Mouse (Mus musculus): ENCODE results near the gene Dbx2. TPM values are rescaled to one million over a fixed set of nuclear protein-coding genes. Genes with fewer than 3 reads are reported as not detected.
A peak's percentile ranks its signal among the peaks of the same experiment; 100 is the strongest.

The Dbx2 gene
- polyA plus RNA-seq (2016; fragmentation: Nextera tagmentation; extraction: Ambion mirVana): 0.60 and 0.95 TPM in 2 replicates

DNA sequence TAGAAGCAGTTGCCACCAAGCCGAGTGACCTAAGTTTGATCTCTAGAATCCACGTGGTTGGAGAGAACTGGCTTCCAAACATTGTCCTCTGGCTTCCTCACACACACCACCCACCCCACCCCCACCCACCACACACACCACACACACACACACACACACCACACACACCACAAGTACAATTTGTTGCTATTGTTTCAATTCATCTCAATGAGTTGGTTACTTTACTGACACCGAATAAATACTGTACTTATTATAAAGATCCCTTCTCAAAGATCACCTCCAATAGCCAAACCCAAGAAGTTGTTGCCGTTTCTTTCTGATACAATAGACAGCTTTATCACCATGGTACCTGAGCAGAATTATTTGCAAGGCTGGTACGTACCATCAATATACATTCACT is at the start of gene Dbx2:
Gene Dbx2, minus strand, starts transcription at position 101 of the 400 bp plus-strand sequence.
- no peak for ATAC-seq (ENCODE audit: low FRiP score)
- H3K27me3 ChIP-seq: peaks cover 46% of the 10 kb centered on the region
- H3K4me1 ChIP-seq: peaks cover 25% of the 10 kb centered on the region
- H3K36me3 ChIP-seq (replicated peaks): no peaks in the 10 kb centered on the region
- no peaks in the 10 kb centered on the region for H3K9me3 ChIP-seq
- H3K4me3 ChIP-seq (replicated peaks): peak within 1 kb of the TSS; percentile 39
- H3K27ac ChIP-seq: no peak within 1 kb of the TSS
- no peak within 1 kb of the TSS for H3K9ac ChIP-seq
- H3K4me2 ChIP-seq: peak within 1 kb of the TSS; percentile 72
- WGBS: 78% methylated on average over 5 of the region's 5 CpGs

DNA sequence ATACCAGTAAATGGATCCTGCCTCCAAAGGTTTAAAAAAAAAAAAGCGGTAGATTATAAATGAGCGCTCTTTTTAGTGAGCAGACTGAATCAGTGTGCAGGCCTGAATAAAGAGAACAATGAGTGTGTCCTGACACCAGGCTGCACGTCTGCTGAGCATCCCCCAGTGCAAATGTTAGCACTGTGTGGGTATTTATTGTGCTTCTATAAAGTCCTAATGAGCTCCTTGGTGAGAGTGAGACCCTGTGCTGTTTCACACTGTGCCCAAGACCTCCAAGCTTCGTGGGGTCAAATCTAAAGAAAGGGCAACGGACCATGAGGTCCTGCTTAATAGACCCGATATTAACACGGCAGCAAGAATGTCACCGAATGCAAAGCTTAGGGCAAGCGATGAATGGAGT is 46.4 kb upstream of the Dbx2 start:
- Histone ChIP-seq H3K4me1 (peaks cover 21% of the 10 kb centered on the region), H3K9me3 (no peaks in the 10 kb centered on the region), H3K9ac (no peak overlapping the region), H3K27ac (no peak overlapping the region), H3K4me2 (0 out of 2 replicates have a peak overlapping the region, but pooled peaks have one; percentile 15), H3K27me3 (peaks cover 52% of the 10 kb centered on the region), H3K4me3 (replicated peaks) (no peak overlapping the region), H3K36me3 (replicated peaks) (no peaks in the 10 kb centered on the region)
- WGBS: 10% methylated on average over 9 of the region's 9 CpGs
- peak; percentile 65 for ATAC-seq (ENCODE audit: low FRiP score)

DNA sequence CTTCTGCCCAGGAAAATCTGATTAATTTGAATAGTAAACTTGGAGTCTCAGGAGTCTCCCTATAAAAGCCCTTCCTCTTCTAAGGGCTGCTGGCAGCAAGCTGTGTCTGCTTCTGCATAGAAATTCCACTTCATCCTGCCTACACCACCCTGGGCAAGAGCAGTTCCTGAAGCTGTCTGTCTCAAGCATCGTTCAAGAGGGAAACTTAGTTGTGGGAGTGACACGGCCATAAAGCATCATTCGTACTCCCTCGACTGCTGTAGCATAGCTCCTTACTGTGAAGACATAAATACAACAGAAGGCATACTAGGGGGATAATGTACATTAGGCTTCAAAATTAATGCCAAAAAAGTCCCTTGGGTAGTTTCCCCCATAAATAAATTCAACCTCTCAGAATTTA is 45.8 kb upstream of the Dbx2 start:
- H3K4me1 ChIP-seq: peaks cover 21% of the 10 kb centered on the region
- H3K9ac ChIP-seq: no peak overlapping the region
- H3K9me3 ChIP-seq: no peaks in the 10 kb centered on the region
- no peak overlapping the region for H3K4me3 ChIP-seq (replicated peaks)
- no peak overlapping the region for H3K27ac ChIP-seq
- peak overlapping the region; percentile 15; the same call in 1 of the 2 replicates for H3K4me2 ChIP-seq
- peaks cover 52% of the 10 kb centered on the region for H3K27me3 ChIP-seq
- H3K36me3 ChIP-seq (replicated peaks): no peaks in the 10 kb centered on the region
- ATAC-seq (ENCODE audit: low FRiP score): peak; percentile 20; the same call in 1 of the 2 replicates
- 8% methylated on average over 4 of the region's 4 CpGs for WGBS

DNA sequence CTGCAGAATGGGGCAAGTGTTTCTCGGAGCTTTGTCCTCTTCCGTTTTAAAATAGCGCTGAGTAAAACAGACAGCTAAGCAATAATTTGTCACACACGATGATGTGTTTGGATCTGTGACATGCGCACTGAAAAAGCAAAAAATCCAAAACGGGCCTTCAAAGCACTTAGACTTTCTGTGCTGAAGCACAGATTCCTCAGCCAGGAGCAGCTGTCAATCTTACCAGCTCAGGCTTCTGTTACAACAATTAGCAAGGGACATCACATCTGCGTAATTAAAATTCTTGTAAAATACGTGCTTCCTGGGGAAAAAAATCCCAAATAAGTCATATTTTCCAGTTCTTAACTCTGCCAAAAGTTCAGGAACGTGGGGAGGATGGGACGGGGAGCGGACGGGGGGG is 43.6 kb upstream of the Dbx2 start:
- Histone ChIP-seq H3K27me3 (peaks cover 58% of the 10 kb centered on the region), H3K4me3 (replicated peaks) (no peak overlapping the region)
- 66% methylated on average over 12 of the region's 12 CpGs for WGBS

DNA sequence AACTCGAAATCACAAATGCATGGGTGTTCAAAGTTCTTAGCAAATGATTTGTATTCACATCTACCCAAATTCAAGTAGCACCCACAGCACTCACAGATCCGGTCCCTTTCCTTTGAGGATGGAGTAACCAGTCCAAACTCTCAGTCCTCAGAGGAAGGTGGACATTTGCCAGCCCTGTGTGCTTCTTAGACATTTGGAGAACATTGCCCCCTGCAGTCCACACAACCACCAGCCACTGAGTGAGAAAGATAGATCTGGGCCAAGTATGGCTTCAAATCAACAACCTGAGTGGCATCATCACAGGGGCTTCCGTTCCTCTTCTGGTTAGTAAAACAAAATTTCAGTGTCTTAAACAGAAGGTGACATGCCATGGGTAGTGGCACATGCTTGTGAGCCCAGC is 38.0 kb upstream of the Dbx2 start:
- ATAC-seq (ENCODE audit: low FRiP score): no peak
- no peaks in the 10 kb centered on the region for H3K9me3 ChIP-seq
- no peak overlapping the region for H3K4me3 ChIP-seq (replicated peaks)
- H3K9ac ChIP-seq: no peak overlapping the region
- H3K4me2 ChIP-seq: no peak overlapping the region
- H3K27ac ChIP-seq: no peak overlapping the region
- 93% methylated on average over 3 of the region's 3 CpGs for WGBS
- H3K27me3 ChIP-seq: peaks cover 39% of the 10 kb centered on the region
- peaks cover 11% of the 10 kb centered on the region for H3K4me1 ChIP-seq
- H3K36me3 ChIP-seq (replicated peaks): no peaks in the 10 kb centered on the region

More for the DNA sequence above, 43.6 kb upstream of the Dbx2 start:
- ATAC-seq (ENCODE audit: low FRiP score): no peak
- Histone ChIP-seq H3K9me3 (no peaks in the 10 kb centered on the region), H3K4me1 (peaks cover 21% of the 10 kb centered on the region), H3K36me3 (replicated peaks) (no peaks in the 10 kb centered on the region), H3K4me2 (no peak overlapping the region), H3K27ac (no peak overlapping the region), H3K9ac (no peak overlapping the region; the same call in 1 of the 2 replicates)

DNA sequence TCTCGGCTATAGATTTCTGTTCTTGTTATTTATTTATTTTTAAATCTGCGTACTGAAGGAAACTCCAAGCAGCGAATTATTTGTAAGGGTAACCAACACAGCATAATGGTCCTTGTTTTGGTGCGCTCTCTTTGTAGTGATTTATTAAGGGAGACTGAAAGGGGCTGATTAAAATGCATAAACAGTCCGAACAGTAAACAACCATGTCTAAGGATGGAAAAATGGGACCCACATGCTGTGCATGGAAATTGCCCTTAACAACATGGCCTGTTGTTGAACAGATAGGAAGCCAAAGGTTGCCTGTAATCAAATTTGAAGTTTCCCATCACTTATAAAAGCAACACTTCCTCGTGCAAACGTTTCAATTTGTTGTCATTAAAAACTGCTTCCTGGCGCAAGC is 35.8 kb upstream of the Dbx2 start:
- Histone ChIP-seq H3K4me3 (replicated peaks) (no peak overlapping the region), H3K4me2 (peak overlapping the region; percentile 8; the same call in 1 of the 2 replicates), H3K27ac (no peak overlapping the region), H3K4me1 (peaks cover 11% of the 10 kb centered on the region), H3K9me3 (no peaks in the 10 kb centered on the region), H3K9ac (no peak overlapping the region), H3K27me3 (peaks cover 30% of the 10 kb centered on the region), H3K36me3 (replicated peaks) (no peaks in the 10 kb centered on the region)
- 27% methylated on average over 8 of the region's 8 CpGs for WGBS
- ATAC-seq (ENCODE audit: low FRiP score): no peak

DNA sequence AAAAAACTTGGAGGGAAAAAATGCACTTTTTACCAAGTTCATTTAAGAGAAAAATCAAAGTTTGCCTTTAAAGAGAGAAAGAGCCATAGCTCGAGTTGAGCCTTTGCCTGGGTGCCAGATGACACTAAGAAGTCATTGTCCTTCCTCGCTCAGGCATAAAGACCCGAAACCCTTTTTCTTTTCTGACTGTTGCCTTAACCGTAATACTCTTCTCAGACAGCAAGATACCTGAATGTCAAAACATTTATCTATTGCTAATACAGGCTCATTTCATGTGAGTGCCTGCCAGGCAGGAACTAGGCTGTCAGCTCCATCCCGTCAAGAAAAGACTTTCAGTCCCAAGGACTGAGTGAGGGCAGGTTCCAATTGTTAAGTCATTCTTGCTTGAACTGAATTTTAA is 35.4 kb upstream of the Dbx2 start:
- H3K4me3 ChIP-seq (replicated peaks): no peak overlapping the region
- peaks cover 28% of the 10 kb centered on the region for H3K27me3 ChIP-seq
- 0 out of 2 replicates have a peak overlapping the region, but pooled peaks have one; percentile 8 for H3K4me2 ChIP-seq
- no peaks in the 10 kb centered on the region for H3K9me3 ChIP-seq
- WGBS: 7% methylated on average over 5 of the region's 5 CpGs
- H3K27ac ChIP-seq: no peak overlapping the region
- H3K4me1 ChIP-seq: peaks cover 11% of the 10 kb centered on the region
- H3K9ac ChIP-seq: no peak overlapping the region
- no peaks in the 10 kb centered on the region for H3K36me3 ChIP-seq (replicated peaks)
- no peak for ATAC-seq (ENCODE audit: low FRiP score)

DNA sequence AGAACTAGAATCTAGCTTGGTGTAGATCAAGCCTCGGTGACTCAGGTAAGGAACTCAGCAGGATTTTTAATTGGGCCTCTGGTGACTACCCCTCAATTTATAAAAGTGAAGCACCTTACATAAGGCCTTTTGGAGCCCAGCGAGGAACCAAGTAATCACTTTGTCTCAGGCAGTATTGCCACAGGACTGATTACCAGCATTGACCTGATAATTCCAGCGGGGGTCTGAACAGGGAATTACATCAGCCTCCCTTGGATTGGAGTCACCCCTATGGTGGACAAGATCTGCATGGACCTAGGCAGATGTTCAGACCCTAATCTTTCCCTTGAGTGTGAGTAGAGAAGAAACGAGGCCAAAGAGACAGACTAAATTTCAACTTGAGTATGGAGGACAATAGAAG is 26.9 kb upstream of the Dbx2 start:
- 88% methylated on average over 4 of the region's 4 CpGs for WGBS
- Histone ChIP-seq H3K27ac (no peak overlapping the region), H3K9me3 (no peaks in the 10 kb centered on the region), H3K9ac (no peak overlapping the region), H3K4me3 (replicated peaks) (no peak overlapping the region), H3K36me3 (replicated peaks) (no peaks in the 10 kb centered on the region), H3K4me1 (no peaks in the 10 kb centered on the region), H3K4me2 (no peak overlapping the region), H3K27me3 (no peaks in the 10 kb centered on the region; the same call in 1 of the 2 replicates)
- ATAC-seq (ENCODE audit: low FRiP score): no peak

DNA sequence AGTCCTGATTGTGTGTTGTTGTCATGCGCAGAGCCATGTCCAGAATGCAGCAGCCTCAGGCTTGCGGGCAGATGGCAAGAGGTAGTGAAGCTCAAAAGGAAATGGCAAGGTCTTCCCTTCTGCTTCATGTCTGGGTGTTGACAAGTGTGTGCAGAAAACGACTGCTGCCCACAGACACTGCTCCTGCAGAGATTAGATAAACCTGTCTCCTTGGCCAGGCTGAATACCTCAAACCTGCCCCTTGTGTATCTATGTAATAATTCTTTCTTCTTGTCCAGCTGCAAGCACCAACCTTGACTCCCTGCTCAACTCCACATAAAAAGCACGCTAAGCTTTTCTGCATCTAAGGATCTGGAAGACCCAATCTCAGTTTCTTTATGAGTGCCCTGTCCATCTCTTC is 19.9 kb upstream of the Dbx2 start:
- H3K36me3 ChIP-seq (replicated peaks): no peaks in the 10 kb centered on the region
- no peak overlapping the region for H3K27ac ChIP-seq
- 89% methylated on average over 4 of the region's 4 CpGs for WGBS
- H3K4me1 ChIP-seq: no peaks in the 10 kb centered on the region
- 0 out of 2 replicates have a peak, but pooled peaks cover 3% of the 10 kb centered on the region for H3K9me3 ChIP-seq
- H3K4me3 ChIP-seq (replicated peaks): no peak overlapping the region
- H3K9ac ChIP-seq: no peak overlapping the region
- no peaks in the 10 kb centered on the region for H3K27me3 ChIP-seq
- H3K4me2 ChIP-seq: no peak overlapping the region
- ATAC-seq (ENCODE audit: low FRiP score): no peak

DNA sequence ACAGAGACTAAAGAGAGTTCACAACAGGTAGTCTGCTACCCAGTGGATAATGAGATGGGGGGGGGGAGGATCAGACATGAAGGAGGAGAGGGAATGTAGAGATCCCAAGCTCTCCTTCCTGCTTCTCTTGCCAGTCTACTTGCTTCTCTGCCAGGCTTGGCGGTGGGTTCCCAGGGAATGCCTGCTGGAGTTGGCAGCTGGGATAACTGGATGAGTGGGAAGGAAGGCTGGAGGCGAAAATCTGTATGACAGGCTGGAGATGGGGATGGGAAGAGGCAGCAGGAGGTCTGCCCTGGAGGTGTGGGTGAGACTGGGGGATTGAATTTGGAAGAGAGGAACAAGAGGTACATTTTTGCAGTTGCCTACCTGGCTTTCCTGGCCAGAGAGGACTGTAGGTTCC is 19.4 kb upstream of the Dbx2 start:
- 0 out of 2 replicates have a peak, but pooled peaks cover 3% of the 10 kb centered on the region for H3K9me3 ChIP-seq
- ATAC-seq (ENCODE audit: low FRiP score): no peak
- H3K27ac ChIP-seq: no peak overlapping the region
- no peaks in the 10 kb centered on the region for H3K27me3 ChIP-seq
- no peaks in the 10 kb centered on the region for H3K4me1 ChIP-seq
- H3K4me2 ChIP-seq: no peak overlapping the region
- WGBS: 83% methylated on average over 2 of the region's 2 CpGs
- no peaks in the 10 kb centered on the region for H3K36me3 ChIP-seq (replicated peaks)
- H3K9ac ChIP-seq: no peak overlapping the region
- no peak overlapping the region for H3K4me3 ChIP-seq (replicated peaks)

DNA sequence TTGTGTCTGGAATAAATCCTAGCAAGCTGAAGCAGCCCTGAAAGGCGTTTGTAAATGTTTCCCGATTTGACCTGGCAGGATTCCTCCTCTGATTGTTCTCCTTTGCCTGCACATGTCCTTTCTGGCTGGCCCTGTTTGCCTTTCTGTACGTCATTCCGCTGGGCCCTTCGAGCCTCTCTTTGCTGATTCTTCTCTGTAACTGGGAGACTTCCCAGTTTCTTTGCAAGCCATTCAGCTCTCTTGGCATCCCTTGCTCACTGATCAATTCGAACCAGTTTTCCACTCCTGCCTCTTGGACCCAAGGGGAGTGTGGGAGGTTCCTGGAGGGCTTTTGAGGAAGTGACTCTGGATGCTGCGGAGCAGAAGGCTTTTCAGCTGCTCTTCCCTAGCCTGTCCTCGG is 11.4 kb upstream of the Dbx2 start:
- Histone ChIP-seq H3K4me1 (no peaks in the 10 kb centered on the region), H3K27ac (no peak overlapping the region), H3K4me2 (no peak overlapping the region), H3K4me3 (replicated peaks) (no peak overlapping the region), H3K9ac (no peak overlapping the region), H3K27me3 (no peaks in the 10 kb centered on the region), H3K9me3 (no peaks in the 10 kb centered on the region), H3K36me3 (replicated peaks) (no peaks in the 10 kb centered on the region)
- WGBS: 31% methylated on average over 8 of the region's 8 CpGs
- ATAC-seq (ENCODE audit: low FRiP score): no peak

DNA sequence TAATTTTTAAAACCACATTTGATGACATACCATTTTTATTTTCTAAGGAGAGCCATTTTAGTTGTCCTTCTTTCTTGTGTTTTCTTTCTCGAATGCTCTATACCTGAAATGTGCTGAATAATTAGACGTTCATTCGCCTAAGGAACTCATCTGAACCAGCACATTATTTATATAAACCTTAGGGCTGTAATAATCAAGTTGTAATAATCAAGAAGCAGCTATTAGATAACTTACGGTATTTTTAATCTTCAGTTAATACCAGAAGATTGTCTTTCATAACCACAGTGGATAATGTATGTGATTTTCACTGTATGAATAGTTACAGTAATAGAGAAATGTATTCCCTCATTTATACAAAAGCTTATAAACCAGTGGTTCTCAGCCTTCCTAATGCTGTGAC is 9.2 kb upstream of the Dbx2 start:
- no peaks in the 10 kb centered on the region for H3K9me3 ChIP-seq
- no peak overlapping the region for H3K27ac ChIP-seq
- no peak overlapping the region for H3K4me3 ChIP-seq (replicated peaks)
- H3K27me3 ChIP-seq: no peaks in the 10 kb centered on the region
- WGBS: 95% methylated on average over 4 of the region's 4 CpGs
- no peaks in the 10 kb centered on the region for H3K4me1 ChIP-seq
- no peak overlapping the region for H3K9ac ChIP-seq
- ATAC-seq (ENCODE audit: low FRiP score): no peak
- H3K36me3 ChIP-seq (replicated peaks): no peaks in the 10 kb centered on the region
- no peak overlapping the region for H3K4me2 ChIP-seq

DNA sequence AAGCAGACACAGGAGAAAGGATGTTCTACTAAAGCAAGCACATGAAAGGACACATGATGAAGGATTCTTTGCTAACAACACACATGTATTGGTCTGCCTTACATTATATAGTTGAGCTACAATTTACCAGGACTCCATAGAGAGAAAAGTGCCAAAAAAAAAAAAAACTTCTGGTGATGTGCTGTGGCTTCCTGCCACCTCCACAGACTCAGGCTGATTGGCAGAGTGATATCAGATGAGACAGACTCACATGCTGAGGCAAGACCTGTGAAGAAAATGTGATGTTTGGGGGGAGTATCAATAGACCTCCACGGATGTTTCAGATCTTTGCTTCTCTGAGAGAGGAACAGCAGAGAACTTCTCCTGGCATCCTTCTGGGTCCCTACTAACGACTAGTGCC is 6.0 kb upstream of the Dbx2 start:
- ATAC-seq (ENCODE audit: low FRiP score): no peak
- Histone ChIP-seq H3K4me3 (replicated peaks) (no peak overlapping the region), H3K4me1 (no peaks in the 10 kb centered on the region), H3K36me3 (replicated peaks) (no peaks in the 10 kb centered on the region), H3K4me2 (no peak overlapping the region), H3K27ac (no peak overlapping the region), H3K9ac (no peak overlapping the region), H3K9me3 (no peaks in the 10 kb centered on the region), H3K27me3 (no peaks in the 10 kb centered on the region; the same call in 1 of the 2 replicates)
- 74% methylated on average over 2 of the region's 2 CpGs for WGBS

Measured in forebrain, embryonic 12.5 days (tissue).